Mouse (Mus musculus): ENCODE data around the gene Map2k4.

The Map2k4 gene

GRCm38 (mm10) chr11:65788154-65788553, at the start of gene Map2k4:
Gene Map2k4, minus strand, starts transcription at chr11:65788297.
- DNase-seq: peak; percentile 96

- DNase-seq: no peak
Observed at GRCm38 (mm10) chr11:65824556-65824955, 36.5 kb upstream of the Map2k4 start.

- peak; percentile 58 for DNase-seq
Observed at GRCm38 (mm10) chr11:65820877-65821276, 32.8 kb upstream of the Map2k4 start.

- DNase-seq: no peak
Observed at GRCm38 (mm10) chr11:65820280-65820679, 32.2 kb upstream of the Map2k4 start.

- DNase-seq: no peak
Observed at GRCm38 (mm10) chr11:65818193-65818592, 30.1 kb upstream of the Map2k4 start.

GRCm38 (mm10) chr11:65816237-65816636, 28.1 kb upstream of the Map2k4 start:
- DNase-seq: no peak

- DNase-seq: no peak
Observed at GRCm38 (mm10) chr11:65814381-65814780, 26.3 kb upstream of the Map2k4 start.

- DNase-seq: no peak
Observed at GRCm38 (mm10) chr11:65812088-65812487, 24.0 kb upstream of the Map2k4 start.

- DNase-seq: no peak
Observed at GRCm38 (mm10) chr11:65807601-65808000, 19.5 kb upstream of the Map2k4 start.

GRCm38 (mm10) chr11:65806909-65807504, 18.9 kb upstream of the Map2k4 start, which contains the start of gene Zkscan6:
Gene Zkscan6, plus strand, starts transcription at chr11:65807175.
- peak; percentile 91 for DNase-seq

GRCm38 (mm10) chr11:65806321-65806904, 18.3 kb upstream of the Map2k4 start:
- peak; percentile 58 for DNase-seq

- no peak for DNase-seq
Observed at GRCm38 (mm10) chr11:65801899-65802298, 13.8 kb upstream of the Map2k4 start.

GRCm38 (mm10) chr11:65795896-65796295, 7.8 kb upstream of the Map2k4 start:
- no peak for DNase-seq

- no peak for DNase-seq
Observed at GRCm38 (mm10) chr11:65794428-65795219, 6.5 kb upstream of the Map2k4 start.

GRCm38 (mm10) chr11:65787421-65788151, 511 bp downstream of the Map2k4 start:
- DNase-seq: peak; percentile 60

- no peak for DNase-seq
Observed at GRCm38 (mm10) chr11:65786160-65786559, 1.9 kb downstream of the Map2k4 start.

- no peak for DNase-seq
Observed at GRCm38 (mm10) chr11:65781596-65781995, 6.5 kb downstream of the Map2k4 start.

GRCm38 (mm10) chr11:65779578-65779977, 8.5 kb downstream of the Map2k4 start:
- DNase-seq: no peak

GRCm38 (mm10) chr11:65779066-65779465, 9.0 kb downstream of the Map2k4 start:
- DNase-seq: no peak

- no peak for DNase-seq
Observed at GRCm38 (mm10) chr11:65777810-65778209, 10.3 kb downstream of the Map2k4 start.

- DNase-seq: no peak
Observed at GRCm38 (mm10) chr11:65776906-65777611, 11.0 kb downstream of the Map2k4 start.

GRCm38 (mm10) chr11:65773946-65774656, 14.0 kb downstream of the Map2k4 start:
- DNase-seq: no peak
